Mouse (Mus musculus): Measurements from ENCODE around the gene Fmo1. TPM values are rescaled to one million over a fixed set of nuclear protein-coding genes. Genes with fewer than 3 reads are reported as not detected.
A peak's percentile ranks its signal among the peaks of the same experiment; 100 is the strongest.

Gene Fmo1
- total and polyA plus RNA-seq, 2 experiments from 2014 or later = 33.2 to 45.3 TPM

DNA sequence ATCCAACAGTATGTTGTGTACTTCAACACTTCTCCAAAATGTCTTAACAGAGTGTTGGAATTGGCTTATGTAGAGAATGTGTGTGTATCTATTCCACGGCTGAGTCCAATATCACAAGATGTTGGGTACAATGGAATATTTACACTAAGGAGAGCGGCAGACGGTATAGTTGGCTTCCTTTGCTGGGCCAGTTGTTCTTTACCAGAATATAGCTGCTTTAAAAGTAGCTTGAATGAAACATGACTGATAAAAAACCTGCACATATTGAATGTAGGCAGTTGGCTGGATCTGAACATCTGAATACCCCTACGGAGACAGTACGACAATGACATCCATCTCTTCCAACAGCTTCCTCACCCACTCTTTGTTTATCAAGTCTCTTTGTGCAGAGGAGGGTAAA lies 47.1 kb downstream of the Fmo1 start:
- H3K4me1 ChIP-seq (ENCODE audit: insufficient read depth, low read length) = no peaks in the 10 kb centered on the region
- no peaks in the 10 kb centered on the region for H3K27me3 ChIP-seq (ENCODE audit: insufficient read depth, low read length)
- 93% methylated on average over 5 of the region's 5 CpGs for WGBS
- no peaks in the 10 kb centered on the region for H3K9me3 ChIP-seq (ENCODE audit: low read length)
- DNase-seq (ENCODE audit: low spot score) (no peak), ATAC-seq (no peak)
- H3K27ac ChIP-seq = no peak overlapping the region
- no peak overlapping the region for H3K9ac ChIP-seq (replicated peaks; ENCODE audit: low read length)
- TF ChIP-seq CTCF (IDR thresholded peaks at IDR 0.05; ENCODE audit: low read depth) = no peak
- H3K4me3 ChIP-seq (ENCODE audit: low read length) = no peak overlapping the region
- H3K4me2 ChIP-seq (ENCODE audit: low read depth, low read length) = no peak overlapping the region
- H3K36me3 ChIP-seq (ENCODE audit: insufficient read depth, low read length) = no peaks in the 10 kb centered on the region

DNA sequence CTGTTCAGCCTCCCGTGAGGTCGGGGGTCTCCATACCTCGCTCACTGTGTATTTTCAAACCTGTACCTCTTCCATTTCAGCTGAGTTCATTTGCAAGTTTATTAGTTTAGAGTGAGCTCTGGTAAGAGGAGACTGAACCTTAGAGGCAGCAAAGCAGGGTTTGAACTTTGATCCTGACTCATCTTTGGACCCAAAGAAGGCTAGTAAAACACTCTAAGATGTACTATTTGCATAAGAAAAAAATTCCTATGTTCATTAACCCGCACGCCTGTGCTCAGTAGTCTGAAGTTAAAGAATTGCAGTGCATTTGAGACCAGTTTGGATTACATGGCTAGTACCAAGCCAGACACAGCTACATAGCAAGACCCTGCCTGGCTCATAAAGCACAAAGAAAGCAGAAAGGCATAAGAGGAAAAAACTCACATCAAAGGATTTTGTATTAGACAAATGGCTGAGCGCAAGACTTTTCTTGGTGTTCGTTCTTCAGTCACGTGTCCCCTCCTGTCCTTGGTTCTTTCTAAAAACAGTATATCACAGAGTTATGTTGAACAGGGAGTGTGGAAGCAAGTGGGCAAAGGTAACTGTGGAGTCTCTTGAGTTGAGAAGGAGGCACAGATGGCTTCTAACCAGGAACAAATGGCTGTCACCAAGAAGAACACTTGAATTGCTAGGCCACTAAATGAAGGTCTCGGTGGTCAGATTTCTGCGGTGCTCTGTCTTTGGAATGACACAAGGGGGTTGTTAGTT lies 50.9 kb downstream of the Fmo1 start:
- TF ChIP-seq CTCF (IDR thresholded peaks at IDR 0.05; ENCODE audit: low read depth) = no peak
- Histone ChIP-seq H3K4me2 (ENCODE audit: low read depth, low read length) (no peak overlapping the region), H3K4me1 (ENCODE audit: insufficient read depth, low read length) (no peaks in the 10 kb centered on the region), H3K9me3 (ENCODE audit: low read length) (no peaks in the 10 kb centered on the region), H3K36me3 (ENCODE audit: insufficient read depth, low read length) (no peaks in the 10 kb centered on the region), H3K27ac (no peak overlapping the region), H3K27me3 (ENCODE audit: insufficient read depth, low read length) (no peaks in the 10 kb centered on the region), H3K4me3 (ENCODE audit: low read length) (no peak overlapping the region), H3K9ac (replicated peaks; ENCODE audit: low read length) (no peak overlapping the region)
- no peak for ATAC-seq
- 83% methylated on average over 10 of the region's 10 CpGs for WGBS
- DNase-seq (ENCODE audit: low spot score) = no peak

- ATAC-seq (no peak), DNase-seq (ENCODE audit: low spot score) (no peak)
- Histone ChIP-seq H3K4me2 (ENCODE audit: low read depth, low read length) (no peak overlapping the region), H3K36me3 (ENCODE audit: insufficient read depth, low read length) (no peaks in the 10 kb centered on the region), H3K27ac (no peak overlapping the region), H3K9me3 (ENCODE audit: low read length) (no peaks in the 10 kb centered on the region), H3K4me3 (ENCODE audit: low read length) (no peak overlapping the region), H3K9ac (replicated peaks; ENCODE audit: low read length) (no peak overlapping the region), H3K27me3 (ENCODE audit: insufficient read depth, low read length) (no peaks in the 10 kb centered on the region), H3K4me1 (ENCODE audit: insufficient read depth, low read length) (no peaks in the 10 kb centered on the region)
- no peak for TF ChIP-seq CTCF (IDR thresholded peaks at IDR 0.05; ENCODE audit: low read depth)
- 66% methylated on average over 4 of the region's 4 CpGs for WGBS
These were observed 51.5 kb downstream of the Fmo1 start for GRCm38 (mm10) chr1:162814932-162815331.

- H3K27me3 ChIP-seq (ENCODE audit: insufficient read depth, low read length) = no peaks in the 10 kb centered on the region
- no peak within 1 kb of the TSS for H3K9ac ChIP-seq (replicated peaks; ENCODE audit: low read length)
- 36% methylated on average over 8 of the region's 8 CpGs for WGBS
- no peaks in the 10 kb centered on the region for H3K4me1 ChIP-seq (ENCODE audit: insufficient read depth, low read length)
- H3K4me2 ChIP-seq (ENCODE audit: low read depth, low read length) = peak within 1 kb of the TSS; percentile 27; the same call in 1 of the 2 replicates
- ATAC-seq (no peak), DNase-seq (ENCODE audit: low spot score) (peak; percentile 42)
- no peaks in the 10 kb centered on the region for H3K36me3 ChIP-seq (ENCODE audit: insufficient read depth, low read length)
- no peak within 1 kb of the TSS for H3K4me3 ChIP-seq (ENCODE audit: low read length)
- H3K9me3 ChIP-seq (ENCODE audit: low read length) = no peaks in the 10 kb centered on the region
- peak; percentile 53 for TF ChIP-seq CTCF (IDR thresholded peaks at IDR 0.05; ENCODE audit: low read depth)
- no peak within 1 kb of the TSS for H3K27ac ChIP-seq
These were observed 52.6 kb downstream of the Fmo1 start, which contains the start of gene Fmo4 for GRCm38 (mm10) chr1:162813836-162814156. Gene Fmo4 (minus strand): TSS chr1:162813972.

DNA sequence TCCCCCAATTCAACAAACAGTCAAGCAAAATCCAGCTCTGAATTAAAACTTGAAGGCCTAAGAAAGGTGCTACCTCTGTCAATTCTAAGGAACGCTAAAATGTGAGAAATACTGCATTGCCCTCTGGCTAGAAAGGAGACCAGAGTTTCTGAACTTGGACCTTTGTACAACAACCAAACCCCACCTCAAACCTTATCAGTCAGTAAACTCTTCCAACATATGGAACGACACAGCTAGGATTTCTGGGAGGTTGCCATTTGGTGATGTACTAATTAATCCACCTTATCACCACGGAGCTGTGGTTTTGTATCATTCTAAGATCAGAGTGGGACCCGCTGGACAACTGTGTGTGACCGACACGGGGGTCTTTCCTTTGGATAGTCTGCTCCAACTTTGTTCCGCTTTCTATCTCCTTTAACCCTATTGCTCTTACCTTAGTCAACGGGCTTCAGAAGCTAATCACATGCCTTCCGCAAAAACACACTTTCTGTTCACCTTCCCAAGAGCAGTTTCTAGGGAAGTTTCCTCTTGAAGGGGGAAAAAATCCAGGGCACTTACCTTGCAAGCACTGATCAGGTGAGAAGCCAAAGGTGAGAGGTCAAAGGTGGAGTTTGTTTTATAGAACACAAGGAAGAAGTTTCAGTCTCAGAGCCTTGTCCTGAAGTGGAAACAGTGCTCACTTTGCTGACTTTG lies 53.1 kb downstream of the Fmo1 start:
- Histone ChIP-seq H3K27me3 (ENCODE audit: insufficient read depth, low read length) (no peaks in the 10 kb centered on the region), H3K9ac (replicated peaks; ENCODE audit: low read length) (no peak overlapping the region), H3K9me3 (ENCODE audit: low read length) (no peaks in the 10 kb centered on the region), H3K4me2 (ENCODE audit: low read depth, low read length) (peak overlapping the region; percentile 27; the same call in 1 of the 2 replicates), H3K4me1 (ENCODE audit: insufficient read depth, low read length) (no peaks in the 10 kb centered on the region), H3K4me3 (ENCODE audit: low read length) (no peak overlapping the region), H3K27ac (no peak overlapping the region), H3K36me3 (ENCODE audit: insufficient read depth, low read length) (no peaks in the 10 kb centered on the region)
- DNase-seq (ENCODE audit: low spot score) = no peak
- no peak for ATAC-seq
- no peak for TF ChIP-seq CTCF (IDR thresholded peaks at IDR 0.05; ENCODE audit: low read depth)
- 89% methylated on average over 9 of the region's 9 CpGs for WGBS

DNA sequence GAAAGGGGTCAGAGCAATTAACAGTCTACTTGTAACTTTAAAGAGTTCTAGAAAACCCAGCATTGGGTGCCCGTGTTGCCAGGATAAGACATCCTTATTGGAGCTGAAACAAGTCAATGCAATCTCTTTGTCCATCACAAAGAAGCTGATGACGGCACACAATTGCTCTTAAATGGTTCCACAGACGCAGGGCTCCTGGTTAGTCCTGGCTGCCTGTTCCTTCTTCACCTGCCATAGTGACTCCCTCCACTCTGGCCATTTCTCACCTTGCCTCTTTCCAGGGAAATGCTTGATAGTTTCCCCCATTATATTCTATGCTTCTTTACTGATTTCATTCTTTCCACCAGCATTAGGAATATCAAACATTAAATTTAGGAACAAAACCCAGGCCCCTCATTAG lies 57.9 kb downstream of the Fmo1 start:
- ATAC-seq = no peak
- WGBS = 78% methylated on average over 3 of the region's 3 CpGs

GRCm38 (mm10) chr1:162807441-162807840 lies 59.0 kb downstream of the Fmo1 start:
- Histone ChIP-seq H3K9ac (replicated peaks; ENCODE audit: low read length) (no peak overlapping the region), H3K27me3 (ENCODE audit: insufficient read depth, low read length) (no peaks in the 10 kb centered on the region), H3K9me3 (ENCODE audit: low read length) (no peaks in the 10 kb centered on the region), H3K4me3 (ENCODE audit: low read length) (no peak overlapping the region), H3K36me3 (ENCODE audit: insufficient read depth, low read length) (no peaks in the 10 kb centered on the region), H3K27ac (no peak overlapping the region), H3K4me2 (ENCODE audit: low read depth, low read length) (no peak overlapping the region), H3K4me1 (ENCODE audit: insufficient read depth, low read length) (no peaks in the 10 kb centered on the region)
- DNase-seq (ENCODE audit: low spot score) = no peak
- no peak for ATAC-seq
- 92% methylated on average over 5 of the region's 5 CpGs for WGBS
- TF ChIP-seq CTCF (IDR thresholded peaks at IDR 0.05; ENCODE audit: low read depth) = no peak

More for the DNA sequence above, 57.9 kb downstream of the Fmo1 start:
- Histone ChIP-seq H3K27me3 (ENCODE audit: insufficient read depth, low read length) (no peaks in the 10 kb centered on the region), H3K4me3 (ENCODE audit: low read length) (no peak overlapping the region), H3K27ac (no peak overlapping the region), H3K9me3 (ENCODE audit: low read length) (no peaks in the 10 kb centered on the region), H3K36me3 (ENCODE audit: insufficient read depth, low read length) (no peaks in the 10 kb centered on the region), H3K4me1 (ENCODE audit: insufficient read depth, low read length) (no peaks in the 10 kb centered on the region), H3K4me2 (ENCODE audit: low read depth, low read length) (no peak overlapping the region), H3K9ac (replicated peaks; ENCODE audit: low read length) (no peak overlapping the region)
- TF ChIP-seq CTCF (IDR thresholded peaks at IDR 0.05; ENCODE audit: low read depth) = no peak
- DNase-seq (ENCODE audit: low spot score) = no peak

All from hindbrain, postnatal 0 days (tissue).